Mouse (Mus musculus) embryonic facial prominence, embryonic 11.5 days (tissue): ENCODE measurements around the gene Pbx4. TPM values are rescaled to one million over a fixed set of nuclear protein-coding genes. Genes with fewer than 3 reads are reported as not detected.

ENCODE experiments used
- ATAC-seq: fragments of 200-750 bp; cut with Nextera tagmentation; replicated peaks from 2 replicates; pipeline ENCODE4 v1.8.0; 2017; ENCODE audit warnings: low read depth; ENCODE audit not compliant: insufficient number of reproducible peaks, low FRiP score, low TSS enrichment
- DNase-seq: peaks from one replicate; pipeline ENCODE4 v3.0.0-alpha.2; 2015; ENCODE audit warnings: low spot score
- H3K27ac ChIP-seq: fragments of 300-500 bp; sonication (generic); replicated peaks from 2 replicates; pipeline ENCODE4 v1.5.1; 2014; ENCODE audit warnings: mild to moderate bottlenecking, low read depth, low read length, control low read depth
- H3K27me3 ChIP-seq: fragments of 300-500 bp; sonication (generic); 2 replicates; pipeline ENCODE4 v1.6.1; 2014; ENCODE audit warnings: mild to moderate bottlenecking, low read length, moderate library complexity, mixed read lengths; ENCODE audit not compliant: control insufficient read depth, insufficient read depth
- H3K36me3 ChIP-seq: fragments of 300-500 bp; sonication (generic); replicated peaks from 2 replicates; pipeline ENCODE4 v1.6.1; 2014; ENCODE audit warnings: low read depth, mild to moderate bottlenecking, low read length, moderate library complexity, mixed read lengths; ENCODE audit not compliant: control insufficient read depth, insufficient read depth
- H3K4me1 ChIP-seq: fragments of 300-500 bp; sonication (generic); 2 replicates; pipeline ENCODE4 v1.6.1; 2014; ENCODE audit warnings: low read length, mixed read lengths; ENCODE audit not compliant: control insufficient read depth, insufficient read depth
- H3K4me2 ChIP-seq: fragments of 300-500 bp; sonication (generic); 2 replicates; pipeline ENCODE4 v1.6.1; 2014; ENCODE audit warnings: low read depth, mild to moderate bottlenecking, control low read depth, low read length, moderate library complexity
- H3K4me3 ChIP-seq: fragments of 300-500 bp; sonication (generic); 2 replicates; pipeline ENCODE4 v1.5.1; 2014; ENCODE audit warnings: low read depth, low read length, control low read depth
- H3K9ac ChIP-seq: fragments of 300-500 bp; sonication (generic); replicated peaks from 2 replicates; pipeline ENCODE4 v1.6.1; 2014; ENCODE audit warnings: mild to moderate bottlenecking, control low read depth, low read length
- H3K9me3 ChIP-seq: fragments of 300-500 bp; sonication (generic); replicated peaks from 2 replicates; pipeline ENCODE4 v1.6.1; 2016; ENCODE audit warnings: mild to moderate bottlenecking, low read length, inconsistent platforms, mixed read lengths; ENCODE audit not compliant: control insufficient read depth
- WGBS: fragments of 180-500 bp; shearing (Covaris S2); extraction: QIAGEN DNeasy Blood & Tissue Kit; methylation state at CpG from one replicate; pipeline ENCODE4 v1.1.7; 2014; 5-methylcytosine and 5-hydroxymethylcytosine counted together
- polyA plus RNA-seq: library from polyadenylated mRNA; unstranded; fragments of >200 nt; fragmentation: Nextera tagmentation; extraction: Ambion mirVana; gene quantifications from 2 replicates; pipeline ENCODE4 v1.2.1, GENCODE M21; 2014

Gene Pbx4
- polyA plus RNA-seq, 1 experiment from 2014 or later: 13.8 TPM

- Histone ChIP-seq H3K9ac (no peak within 1 kb of the TSS; the same call in 1 of the 2 replicates), H3K27me3 (peaks cover 81% of the 10 kb centered on the region), H3K4me1 (peaks cover 8% of the 10 kb centered on the region; the same call in 1 of the 2 replicates), H3K36me3 (no peaks in the 10 kb centered on the region), H3K9me3 (no peaks in the 10 kb centered on the region), H3K27ac (no peak within 1 kb of the TSS), H3K4me3 (peak within 1 kb of the TSS; percentile 14), H3K4me2 (peak within 1 kb of the TSS; percentile 27)
- WGBS: 1% methylated on average over 59 of the region's 60 CpGs
- ATAC-seq (peak; percentile 15; the same call in 1 of the 2 replicates), DNase-seq (no peak)
These were observed 55.3 kb downstream of the Pbx4 start, which contains the start of gene Cilp2 for GRCm38 (mm10) chr8:69887289-69888243. Gene Cilp2, minus strand, starts transcription at chr8:69887687.

- Histone ChIP-seq H3K36me3 (no peaks in the 10 kb centered on the region), H3K4me1 (peaks cover 8% of the 10 kb centered on the region; the same call in 1 of the 2 replicates), H3K4me3 (peak overlapping the region; percentile 14), H3K27me3 (peaks cover 73% of the 10 kb centered on the region), H3K4me2 (peak overlapping the region; percentile 2; the same call in 1 of the 2 replicates), H3K9ac (no peak overlapping the region; the same call in 1 of the 2 replicates), H3K27ac (no peak overlapping the region), H3K9me3 (no peaks in the 10 kb centered on the region)
- no peak for ATAC-seq
- WGBS: 4% methylated on average over 24 of the region's 24 CpGs
- DNase-seq: no peak
These were observed 56.1 kb downstream of the Pbx4 start for GRCm38 (mm10) chr8:69888244-69888866.

- Histone ChIP-seq H3K9ac (no peak overlapping the region), H3K36me3 (no peaks in the 10 kb centered on the region), H3K27me3 (peaks cover 68% of the 10 kb centered on the region), H3K4me2 (0 out of 2 replicates have a peak overlapping the region, but pooled peaks have one; percentile 8), H3K4me1 (peaks cover 8% of the 10 kb centered on the region; the same call in 1 of the 2 replicates), H3K27ac (no peak overlapping the region), H3K9me3 (no peaks in the 10 kb centered on the region), H3K4me3 (0 out of 2 replicates have a peak overlapping the region, but pooled peaks have one; percentile 5)
- 0 out of 2 replicates have a peak, but pooled peaks have one; percentile 32 for ATAC-seq
- DNase-seq: no peak
- 4% methylated on average over 32 of the region's 32 CpGs for WGBS
These were observed 56.6 kb downstream of the Pbx4 start for GRCm38 (mm10) chr8:69888902-69889301.

GRCm38 (mm10) chr8:69890813-69891241 is 58.5 kb downstream of the Pbx4 start:
- Histone ChIP-seq H3K4me2 (no peak overlapping the region), H3K36me3 (no peaks in the 10 kb centered on the region), H3K9me3 (no peaks in the 10 kb centered on the region), H3K4me3 (no peak overlapping the region), H3K4me1 (peaks cover 8% of the 10 kb centered on the region; the same call in 1 of the 2 replicates), H3K27ac (no peak overlapping the region), H3K9ac (no peak overlapping the region), H3K27me3 (peaks cover 49% of the 10 kb centered on the region)
- no peak for ATAC-seq
- DNase-seq: peak; percentile 69
- 32% methylated on average over 19 of the region's 19 CpGs for WGBS

- no peak overlapping the region for H3K4me3 ChIP-seq
- WGBS: 35% methylated on average over 17 of the region's 17 CpGs
These were observed 61.6 kb downstream of the Pbx4 start for GRCm38 (mm10) chr8:69893863-69894262.

GRCm38 (mm10) chr8:69894836-69895332 is 62.6 kb downstream of the Pbx4 start:
- H3K9me3 ChIP-seq: no peaks in the 10 kb centered on the region
- no peaks in the 10 kb centered on the region for H3K36me3 ChIP-seq
- H3K4me1 ChIP-seq: no peaks in the 10 kb centered on the region
- H3K27me3 ChIP-seq: peaks cover 9% of the 10 kb centered on the region
- H3K4me3 ChIP-seq: no peak overlapping the region
- no peak overlapping the region for H3K27ac ChIP-seq
- H3K4me2 ChIP-seq: no peak overlapping the region
- H3K9ac ChIP-seq: no peak overlapping the region
- DNase-seq (no peak), ATAC-seq (no peak)
- 58% methylated on average over 6 of the region's 6 CpGs for WGBS

More at GRCm38 (mm10) chr8:69893863-69894262, 61.6 kb downstream of the Pbx4 start:
- H3K9me3 ChIP-seq: no peaks in the 10 kb centered on the region
- DNase-seq (peak; percentile 79), ATAC-seq (no peak)
- no peak overlapping the region for H3K27ac ChIP-seq
- peaks cover 18% of the 10 kb centered on the region for H3K27me3 ChIP-seq
- H3K4me2 ChIP-seq: no peak overlapping the region
- no peaks in the 10 kb centered on the region for H3K36me3 ChIP-seq
- peaks cover 3% of the 10 kb centered on the region; the same call in 1 of the 2 replicates for H3K4me1 ChIP-seq
- H3K9ac ChIP-seq: no peak overlapping the region

GRCm38 (mm10) chr8:69895772-69896451 is 63.6 kb downstream of the Pbx4 start:
- Histone ChIP-seq H3K27me3 (no peaks in the 10 kb centered on the region), H3K36me3 (no peaks in the 10 kb centered on the region)
- no peak for ATAC-seq

More at GRCm38 (mm10) chr8:69895772-69896451, 63.6 kb downstream of the Pbx4 start:
- H3K4me1 ChIP-seq: no peaks in the 10 kb centered on the region
- no peak overlapping the region for H3K9ac ChIP-seq
- H3K27ac ChIP-seq: no peak overlapping the region
- WGBS: 84% methylated on average over 4 of the region's 4 CpGs
- no peak for DNase-seq
- no peak overlapping the region for H3K4me2 ChIP-seq
- no peaks in the 10 kb centered on the region for H3K9me3 ChIP-seq
- no peak overlapping the region for H3K4me3 ChIP-seq
